Mouse (Mus musculus): Measurements from ENCODE around the gene Dnajc27.

GRCm38 (mm10) chr12:4076383-4076782 lies 6.0 kb upstream of the Dnajc27 start:
- no peak for TF ChIP-seq GABPA (IDR thresholded peaks at IDR 0.05; ENCODE audit: insufficient replicate concordance, low read depth, low read length)
- TF ChIP-seq E2F4 (IDR thresholded peaks at IDR 0.05; ENCODE audit: insufficient replicate concordance, low read depth, low read length) = no peak
- TF ChIP-seq POLR2AphosphoS2 (IDR thresholded peaks at IDR 0.05; ENCODE audit: low read depth, low read length) = no peak
